Mouse (Mus musculus): ENCODE measurements around the gene Gm20937. TPM values are rescaled to one million over a fixed set of nuclear protein-coding genes. Genes with fewer than 3 reads are reported as not detected.
"Not testable (repeated sequence)": the region's sequence is repeated elsewhere in the genome, so short reads cannot be mapped to it uniquely, and the experiment has no call there.

The Gm20937 gene
- not detected in 2 replicates for total RNA-seq (2014; rRNA removed)
- polyA plus RNA-seq (2015; fragmentation: Nextera tagmentation; extraction: Ambion mirVana), result not detected in 2 replicates

- H3K4me1 ChIP-seq (ENCODE audit: insufficient read depth); H3K4me3 ChIP-seq (ENCODE audit: low read depth, low read length); H3K27ac ChIP-seq (ENCODE audit: low read depth, low read length); DNase-seq; ATAC-seq; H3K9ac ChIP-seq; H3K36me3 ChIP-seq (ENCODE audit: insufficient read depth); H3K9me3 ChIP-seq (ENCODE audit: low read length); H3K4me2 ChIP-seq (ENCODE audit: low read depth); H3K27me3 ChIP-seq (ENCODE audit: insufficient read depth, low read length): not testable (repeated sequence)
- no CpG with 5 or more reads among the region's 6 CpGs for WGBS
Measured at GRCm38 (mm10) chrY:68294798-68295197, at the start of gene Gm20937. Gene Gm20937, minus strand, starts transcription at chrY:68294898.

Other genes with a start within 250 kb of the Gm20937 start
- not detected in 2 replicates for gene Gm20816, start 243.1 kb upstream of the Gm20937 start, total RNA-seq (2014; rRNA removed)
- not detected in 2 replicates for gene Gm20816, start 243.1 kb upstream of the Gm20937 start, polyA plus RNA-seq (2015; fragmentation: Nextera tagmentation; extraction: Ambion mirVana)

Measured in forebrain, postnatal 0 days (tissue).